ENCODE assay signal across 41 mouse cellular contexts in genomic region chr12:103600364-103600763, GRCm38 (mm10). TPM values are rescaled to one million over a fixed set of nuclear protein-coding genes. Genes with fewer than 3 reads are reported as not detected.
"Had no signal": no experiment of that assay in that cellular context is flagged by ENCODE, and none has a peak within 500 bp of the region (broad histone marks: within the 10 kb centered on the region; RNA-seq: fewer than 3 reads in every experiment).

No protein-coding gene starts in this region.

- ATAC-seq: hindbrain, postnatal 0 days; intestine, embryonic 16.5 days had no signal

- DNase-seq: gastrocnemius, postnatal 14 days; gastrocnemius, postnatal 36 days; heart, adult 11 months; heart, postnatal 10 days; kidney, adult 11 months; kidney, adult 2 months; kidney, adult 9 months; kidney, postnatal 14 days; kidney, postnatal 36 days; layer of hippocampus, postnatal 36 days; left cerebral cortex, postnatal 4 days; liver; liver, embryonic 13.5 days had no signal

- H3K9ac ChIP-seq: hindbrain, embryonic 13.5 days; hindbrain, embryonic 15.5 days; kidney, embryonic 15.5 days; limb, embryonic 12.5 days; liver, embryonic 13.5 days; liver, embryonic 15.5 days had no signal

- H3K27ac ChIP-seq: hindbrain, embryonic 13.5 days; hindbrain, embryonic 15.5 days; hindbrain, postnatal 0 days; kidney, embryonic 15.5 days; kidney, postnatal 0 days; limb, embryonic 12.5 days; liver, embryonic 13.5 days; liver, embryonic 15.5 days had no signal

- H3K4me1 ChIP-seq: hindbrain, embryonic 13.5 days; hindbrain, embryonic 15.5 days; kidney, embryonic 15.5 days; limb, embryonic 12.5 days; liver, embryonic 13.5 days; liver, embryonic 15.5 days had no signal

- H3K27me3 ChIP-seq: hindbrain, embryonic 13.5 days; hindbrain, embryonic 15.5 days; kidney, embryonic 15.5 days; limb, embryonic 12.5 days; liver, embryonic 13.5 days; liver, embryonic 15.5 days had no signal

- H3K36me3 ChIP-seq: hindbrain, embryonic 13.5 days; hindbrain, embryonic 15.5 days; kidney, embryonic 15.5 days; limb, embryonic 12.5 days; liver, embryonic 13.5 days; liver, embryonic 15.5 days had no signal

- H3K4me3 ChIP-seq: hindbrain, embryonic 13.5 days; hindbrain, embryonic 15.5 days; kidney, embryonic 15.5 days; limb, embryonic 12.5 days; liver, embryonic 13.5 days; liver, embryonic 15.5 days had no signal

- H3K4me2 ChIP-seq: heart, embryonic 11.5 days; hindbrain, embryonic 13.5 days; hindbrain, embryonic 15.5 days; kidney, embryonic 15.5 days; limb, embryonic 12.5 days; liver, embryonic 11.5 days; liver, embryonic 13.5 days; liver, embryonic 15.5 days had no signal

- H3K9me3 ChIP-seq: hindbrain, embryonic 13.5 days; hindbrain, embryonic 15.5 days; kidney, embryonic 15.5 days; limb, embryonic 12.5 days; liver, embryonic 13.5 days; liver, embryonic 15.5 days had no signal

RNA-seq across cellular contexts. Expression of gene Serpina10, which starts 30.9 kb away (rescaled TPM):
- total RNA-seq: gastrocnemius, adult 8-10 months; gastrocnemius, postnatal 14 days; gastrocnemius, postnatal 36 days; heart, adult 8-10 months; heart, postnatal 10 days; heart, postnatal 25 days; hematopoietic stem cell, adult 5-6 weeks; hindbrain, postnatal 0 days; layer of hippocampus, adult 18-20 months; layer of hippocampus, postnatal 36 days; left cerebral cortex, adult 18-20 months; left cerebral cortex, adult 8-10 months; left cerebral cortex, postnatal 10 days; left cerebral cortex, postnatal 25 days; left cerebral cortex, postnatal 4 days had no signal
- polyA plus RNA-seq: gonadal fat pad, adult 2 months; heart, embryonic 14.5 days; heart, embryonic 16.5 days; hindbrain, embryonic 13.5 days; limb, embryonic 14.5 days had no signal

RNA-seq across cellular contexts. Expression of gene Serpina6, which starts 56.6 kb away (rescaled TPM):
- total RNA-seq: gastrocnemius, adult 18-20 months; gastrocnemius, adult 8-10 months; gastrocnemius, postnatal 14 days; gastrocnemius, postnatal 36 days; heart, adult 8-10 months; heart, postnatal 10 days; heart, postnatal 25 days; hematopoietic stem cell, adult 5-6 weeks; hindbrain, postnatal 0 days; layer of hippocampus, adult 18-20 months; layer of hippocampus, adult 8-10 months; layer of hippocampus, postnatal 14 days; layer of hippocampus, postnatal 36 days; left cerebral cortex, adult 18-20 months; left cerebral cortex, adult 8-10 months; left cerebral cortex, postnatal 10 days; left cerebral cortex, postnatal 25 days; left cerebral cortex, postnatal 4 days had no signal
- polyA plus RNA-seq: hindbrain, embryonic 11.5 days; hindbrain, embryonic 13.5 days; hindbrain, postnatal 0 days; large intestine, adult 2 months had no signal
